Mouse (Mus musculus): Measurements from ENCODE around the gene Trabd2b. TPM values are rescaled to one million over a fixed set of nuclear protein-coding genes. Genes with fewer than 3 reads are reported as not detected.

The Trabd2b gene
- polyA plus RNA-seq, 1 experiment, result not detected

GRCm38 (mm10) chr4:114468095-114468429 lies 61.5 kb downstream of the Trabd2b start:
- Histone ChIP-seq H3K27ac (ENCODE audit: insufficient read depth, low read depth, low read length) (no peak overlapping the region), H3K4me3 (ENCODE audit: insufficient read depth, low read depth, low read length) (no peak overlapping the region), H3K4me1 (ENCODE audit: control insufficient read depth, insufficient read depth, low read length) (peaks cover 7% of the 10 kb centered on the region; the same call in 1 of the 2 replicates)
- TF ChIP-seq CTCF (IDR thresholded peaks at IDR 0.05; ENCODE audit: insufficient read depth, low read depth, low read length) (no peak), POLR2A (IDR thresholded peaks at IDR 0.05; ENCODE audit: insufficient read depth, low read depth, low read length) (no peak)
- WGBS, result 30% methylated on average over 7 of the region's 7 CpGs

- H3K4me3 ChIP-seq (ENCODE audit: insufficient read depth, low read depth, low read length), result no peak overlapping the region
- peaks cover 7% of the 10 kb centered on the region; the same call in 1 of the 2 replicates for H3K4me1 ChIP-seq (ENCODE audit: control insufficient read depth, insufficient read depth, low read length)
- 75% methylated on average over 1 of the region's 1 CpGs for WGBS
- TF ChIP-seq CTCF (IDR thresholded peaks at IDR 0.05; ENCODE audit: insufficient read depth, low read depth, low read length) (no peak), POLR2A (IDR thresholded peaks at IDR 0.05; ENCODE audit: insufficient read depth, low read depth, low read length) (no peak)
- no peak overlapping the region for H3K27ac ChIP-seq (ENCODE audit: insufficient read depth, low read depth, low read length)
These were observed 63.4 kb downstream of the Trabd2b start for GRCm38 (mm10) chr4:114469881-114470280.

- H3K4me3 ChIP-seq (ENCODE audit: insufficient read depth, low read depth, low read length), result no peak overlapping the region
- H3K4me1 ChIP-seq (ENCODE audit: control insufficient read depth, insufficient read depth, low read length), result peaks cover 9% of the 10 kb centered on the region
- H3K27ac ChIP-seq (ENCODE audit: insufficient read depth, low read depth, low read length), result no peak overlapping the region
- TF ChIP-seq POLR2A (IDR thresholded peaks at IDR 0.05; ENCODE audit: insufficient read depth, low read depth, low read length) (no peak), CTCF (IDR thresholded peaks at IDR 0.05; ENCODE audit: insufficient read depth, low read depth, low read length) (no peak)
- 88% methylated on average over 5 of the region's 5 CpGs for WGBS
These were observed 65.6 kb downstream of the Trabd2b start for GRCm38 (mm10) chr4:114472143-114472542.

GRCm38 (mm10) chr4:114476316-114476715 lies 69.8 kb downstream of the Trabd2b start:
- 96% methylated on average over 3 of the region's 3 CpGs for WGBS
- no peak overlapping the region for H3K27ac ChIP-seq (ENCODE audit: insufficient read depth, low read depth, low read length)
- H3K4me3 ChIP-seq (ENCODE audit: insufficient read depth, low read depth, low read length), result no peak overlapping the region
- no peak for TF ChIP-seq CTCF (IDR thresholded peaks at IDR 0.05; ENCODE audit: insufficient read depth, low read depth, low read length)
- no peak for TF ChIP-seq POLR2A (IDR thresholded peaks at IDR 0.05; ENCODE audit: insufficient read depth, low read depth, low read length)
- peaks cover 7% of the 10 kb centered on the region for H3K4me1 ChIP-seq (ENCODE audit: control insufficient read depth, insufficient read depth, low read length)

DNA sequence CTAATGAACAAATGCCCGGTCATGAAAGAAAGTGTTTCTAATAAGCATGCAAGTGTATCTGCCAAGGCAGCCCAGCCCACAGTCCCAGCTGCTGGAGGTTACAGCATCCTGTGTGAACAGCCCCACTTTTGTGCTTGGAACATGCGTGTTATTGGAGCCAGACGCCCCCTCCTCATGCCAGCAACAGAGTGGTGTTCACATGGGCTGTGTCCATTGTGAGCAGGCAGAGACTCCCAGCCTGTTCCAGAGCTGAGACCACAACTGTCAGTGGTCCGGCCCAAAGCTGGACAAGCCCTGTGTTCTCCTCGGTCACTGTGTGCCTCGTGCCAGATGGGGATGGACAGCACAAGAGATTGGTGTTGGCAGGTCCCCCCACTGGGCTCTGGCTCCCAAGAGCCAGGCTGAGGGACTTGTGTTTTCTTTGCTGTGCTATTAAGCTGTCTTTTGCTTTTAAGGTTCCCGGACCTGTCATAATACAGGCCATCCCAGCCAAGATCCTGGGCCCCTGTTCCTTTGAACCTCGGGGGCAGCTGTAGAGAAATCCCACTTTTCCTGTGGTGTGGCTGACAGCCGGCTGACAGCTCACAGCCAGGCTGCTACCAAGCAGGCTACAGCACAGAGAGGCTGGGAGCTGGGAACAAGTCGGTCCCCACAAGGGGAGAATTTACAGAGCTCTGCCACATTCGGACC lies 70.7 kb downstream of the Trabd2b start:
- 23% methylated on average over 11 of the region's 11 CpGs for WGBS
- Histone ChIP-seq H3K4me1 (ENCODE audit: control insufficient read depth, insufficient read depth, low read length) (peaks cover 7% of the 10 kb centered on the region), H3K27ac (ENCODE audit: insufficient read depth, low read depth, low read length) (no peak overlapping the region), H3K4me3 (ENCODE audit: insufficient read depth, low read depth, low read length) (no peak overlapping the region)
- no peak for TF ChIP-seq POLR2A (IDR thresholded peaks at IDR 0.05; ENCODE audit: insufficient read depth, low read depth, low read length)
- no peak for TF ChIP-seq CTCF (IDR thresholded peaks at IDR 0.05; ENCODE audit: insufficient read depth, low read depth, low read length)

DNA sequence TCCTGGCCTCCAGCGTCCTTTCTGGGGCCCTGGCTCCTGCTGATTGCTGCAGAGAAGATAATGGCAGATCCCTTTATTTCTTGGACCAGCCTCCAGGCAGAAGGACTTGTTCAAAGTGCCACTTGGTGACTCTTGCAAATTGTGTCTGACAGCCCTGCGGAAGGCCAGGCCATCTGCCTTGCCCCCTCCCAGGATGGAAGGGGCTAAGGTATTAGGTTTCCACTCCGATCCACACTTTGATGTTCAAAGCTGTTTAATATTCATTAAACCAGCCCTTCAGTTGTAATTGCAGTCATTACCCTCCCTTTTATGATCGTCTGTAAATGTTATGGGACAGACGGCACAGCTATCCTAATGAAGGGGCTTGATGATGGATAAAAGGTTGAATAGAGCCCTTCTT lies 75.0 kb downstream of the Trabd2b start:
- WGBS, result 68% methylated on average over 5 of the region's 5 CpGs
- Histone ChIP-seq H3K27ac (ENCODE audit: insufficient read depth, low read depth, low read length) (no peak overlapping the region), H3K4me1 (ENCODE audit: control insufficient read depth, insufficient read depth, low read length) (peaks cover 7% of the 10 kb centered on the region), H3K4me3 (ENCODE audit: insufficient read depth, low read depth, low read length) (no peak overlapping the region)
- TF ChIP-seq CTCF (IDR thresholded peaks at IDR 0.05; ENCODE audit: insufficient read depth, low read depth, low read length) (no peak), POLR2A (IDR thresholded peaks at IDR 0.05; ENCODE audit: insufficient read depth, low read depth, low read length) (no peak)

GRCm38 (mm10) chr4:114484173-114484572 lies 77.6 kb downstream of the Trabd2b start:
- WGBS, result 81% methylated on average over 2 of the region's 2 CpGs
- TF ChIP-seq POLR2A (IDR thresholded peaks at IDR 0.05; ENCODE audit: insufficient read depth, low read depth, low read length), result no peak
- no peak for TF ChIP-seq CTCF (IDR thresholded peaks at IDR 0.05; ENCODE audit: insufficient read depth, low read depth, low read length)

GRCm38 (mm10) chr4:114485996-114486395 lies 79.5 kb downstream of the Trabd2b start:
- WGBS, result 78% methylated on average over 5 of the region's 5 CpGs

More at GRCm38 (mm10) chr4:114484173-114484572, 77.6 kb downstream of the Trabd2b start:
- Histone ChIP-seq H3K27ac (ENCODE audit: insufficient read depth, low read depth, low read length) (no peak overlapping the region), H3K4me1 (ENCODE audit: control insufficient read depth, insufficient read depth, low read length) (0 out of 2 replicates have a peak, but pooled peaks cover 2% of the 10 kb centered on the region), H3K4me3 (ENCODE audit: insufficient read depth, low read depth, low read length) (no peak overlapping the region)

GRCm38 (mm10) chr4:114486885-114487531 lies 80.5 kb downstream of the Trabd2b start:
- 55% methylated on average over 2 of the region's 2 CpGs for WGBS
- H3K4me3 ChIP-seq (ENCODE audit: insufficient read depth, low read depth, low read length), result no peak overlapping the region
- 0 out of 2 replicates have a peak, but pooled peaks cover 2% of the 10 kb centered on the region for H3K4me1 ChIP-seq (ENCODE audit: control insufficient read depth, insufficient read depth, low read length)
- H3K27ac ChIP-seq (ENCODE audit: insufficient read depth, low read depth, low read length), result no peak overlapping the region
- no peak for TF ChIP-seq POLR2A (IDR thresholded peaks at IDR 0.05; ENCODE audit: insufficient read depth, low read depth, low read length)
- TF ChIP-seq CTCF (IDR thresholded peaks at IDR 0.05; ENCODE audit: insufficient read depth, low read depth, low read length), result no peak

More at GRCm38 (mm10) chr4:114485996-114486395, 79.5 kb downstream of the Trabd2b start:
- TF ChIP-seq POLR2A (IDR thresholded peaks at IDR 0.05; ENCODE audit: insufficient read depth, low read depth, low read length) (no peak), CTCF (IDR thresholded peaks at IDR 0.05; ENCODE audit: insufficient read depth, low read depth, low read length) (no peak)
- no peak overlapping the region for H3K4me3 ChIP-seq (ENCODE audit: insufficient read depth, low read depth, low read length)
- no peak overlapping the region for H3K27ac ChIP-seq (ENCODE audit: insufficient read depth, low read depth, low read length)
- H3K4me1 ChIP-seq (ENCODE audit: control insufficient read depth, insufficient read depth, low read length), result 0 out of 2 replicates have a peak, but pooled peaks cover 2% of the 10 kb centered on the region
